Mouse (Mus musculus) gastrocnemius, postnatal 25 days (tissue): Measurements from ENCODE around the gene Ccdc121. TPM values are rescaled to one million over a fixed set of nuclear protein-coding genes. Genes with fewer than 3 reads are reported as not detected.

Experiments used
- DNase-seq: peaks from one replicate; pipeline ENCODE4 v3.0.0; 2022
- long read RNA-seq, 2 experiments: library from polyadenylated mRNA; stranded (forward); transcript quantifications; one replicate each; pipeline ENCODE4 v2.0.0; 2021
- total RNA-seq, 2 experiments: library from RNA; stranded (reverse); gene quantifications; 1 replicate in 1 of 2; 2 replicates in 1 of 2; pipeline ENCODE4 v1.2.3; 2021

The Ccdc121 gene
- total RNA-seq = not detected
- long read RNA-seq, experiment 1 = 0 reads
- long read RNA-seq, experiment 2 = 0 reads

DNA sequence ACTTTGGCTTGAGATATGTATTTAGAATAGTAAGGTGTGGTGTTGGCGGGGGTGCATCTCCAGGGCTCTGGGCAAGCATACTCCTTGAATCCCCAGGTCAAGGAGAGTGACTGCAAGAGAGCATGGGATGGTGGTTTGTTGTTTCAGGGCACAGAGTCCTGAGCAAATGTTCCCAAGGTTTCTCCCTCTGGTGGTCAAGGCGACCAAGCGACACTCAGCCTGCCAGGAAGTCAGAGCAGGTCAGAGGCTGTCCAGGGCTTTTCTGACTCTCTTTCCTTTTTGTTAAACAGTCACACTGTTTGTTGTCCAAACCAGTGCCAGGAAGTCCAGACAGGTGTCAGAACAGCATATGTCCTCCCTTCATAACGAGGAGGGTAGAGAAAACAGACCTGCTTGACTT is at the start of gene Ccdc121:
Gene Ccdc121 (minus strand): TSS at position 145 of the 400 bp plus-strand sequence.
- no peak for DNase-seq

DNA sequence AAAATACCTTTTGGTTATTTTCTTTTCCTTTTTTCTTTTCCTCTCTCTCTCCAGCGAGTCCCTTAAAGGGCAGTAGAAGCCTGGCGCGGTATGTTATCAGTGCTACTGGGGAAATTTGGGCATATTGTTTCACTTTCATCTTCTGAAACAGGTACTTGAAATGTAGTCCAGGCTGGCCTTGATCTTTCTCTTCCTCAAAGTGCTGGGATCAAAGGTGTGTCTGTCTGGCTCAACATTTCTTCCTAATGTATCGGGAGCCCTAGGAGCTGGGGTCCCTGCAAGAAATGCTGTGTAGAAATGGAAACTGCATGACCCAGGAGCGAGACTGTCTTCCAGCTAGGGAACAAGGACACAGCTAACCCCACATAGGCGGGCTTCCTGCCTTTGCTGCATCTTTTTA is 49.1 kb upstream of the Ccdc121 start:
- DNase-seq = no peak

DNA sequence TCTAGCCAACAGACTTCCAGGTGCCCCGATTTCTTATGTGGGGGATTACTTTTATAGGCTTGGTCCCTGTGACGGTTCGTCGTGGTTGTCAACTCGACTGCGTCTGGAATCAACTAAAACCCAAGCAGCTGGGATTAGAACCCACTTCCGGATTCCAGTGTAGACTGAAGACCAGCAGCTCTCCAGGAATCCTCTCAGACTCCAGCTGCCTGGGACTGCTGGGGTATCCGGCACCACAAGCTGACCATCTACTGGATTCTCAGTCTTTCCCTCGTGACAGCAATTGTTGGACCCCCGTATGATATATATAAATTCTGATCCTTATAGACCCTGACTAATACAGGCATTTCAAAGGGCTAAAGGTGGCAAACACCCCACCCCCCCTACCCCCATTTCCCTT is 48.4 kb upstream of the Ccdc121 start:
- DNase-seq = no peak

DNA sequence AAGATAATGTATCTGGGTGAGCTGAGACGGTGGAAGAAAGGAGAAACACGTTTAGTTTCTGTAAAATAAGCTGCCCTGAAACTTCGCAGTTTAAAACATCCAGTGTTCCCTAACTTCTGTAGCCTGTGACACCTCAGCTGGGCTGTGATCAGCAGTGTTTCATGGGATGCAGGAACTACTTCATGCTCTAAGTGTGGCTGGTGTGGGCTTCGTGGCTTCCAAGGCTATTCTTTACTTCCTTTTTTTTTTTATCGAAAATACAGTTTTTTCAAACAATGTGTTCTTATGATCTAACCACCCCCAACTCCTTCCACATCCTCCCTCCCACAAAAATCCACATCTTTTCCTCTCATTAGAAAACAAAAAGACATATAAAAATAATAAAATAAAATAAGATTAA is 44.2 kb upstream of the Ccdc121 start:
- no peak for DNase-seq

DNA sequence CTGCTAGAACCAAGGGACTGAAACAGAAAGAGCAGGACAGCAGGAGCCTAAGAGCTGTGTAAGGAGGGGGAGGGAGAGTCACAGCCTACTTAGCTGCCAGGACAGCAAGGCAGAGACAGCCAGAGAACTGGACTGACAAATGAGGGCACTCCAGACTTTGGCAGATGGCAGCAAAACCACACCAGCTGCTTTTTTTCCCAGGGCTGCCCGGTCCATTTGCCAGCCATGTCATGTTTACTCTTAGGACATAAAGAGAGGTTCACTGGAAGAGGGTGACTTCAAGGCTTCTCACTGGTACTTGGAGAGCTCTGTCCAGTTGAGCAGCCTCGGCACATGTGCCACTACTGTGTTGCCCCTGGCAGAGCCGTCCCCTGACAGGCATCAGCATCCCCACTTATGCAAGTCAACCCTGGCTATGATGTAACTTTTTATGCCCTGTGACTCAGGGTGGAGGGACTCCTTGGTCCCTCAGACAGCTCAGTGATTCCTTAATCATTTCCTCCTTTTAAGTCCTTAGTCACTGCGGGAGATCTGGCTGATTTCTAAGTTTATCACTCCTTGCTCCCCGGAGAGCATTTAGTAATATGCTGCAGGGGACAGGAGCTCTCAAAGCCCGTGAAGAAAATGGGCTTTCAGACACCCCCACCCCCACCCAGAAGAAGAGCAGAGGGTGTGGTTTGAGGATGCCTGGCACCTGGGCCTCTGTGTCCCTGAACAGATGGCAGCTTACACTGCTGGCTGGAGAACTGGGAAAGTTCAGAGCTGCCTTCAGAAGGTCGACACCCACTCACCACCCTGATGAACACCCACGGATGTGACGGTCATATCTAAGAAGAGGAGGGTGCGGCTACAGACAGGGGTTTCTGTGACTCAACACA is 41.5 kb upstream of the Ccdc121 start:
- DNase-seq = peak; percentile 33

DNA sequence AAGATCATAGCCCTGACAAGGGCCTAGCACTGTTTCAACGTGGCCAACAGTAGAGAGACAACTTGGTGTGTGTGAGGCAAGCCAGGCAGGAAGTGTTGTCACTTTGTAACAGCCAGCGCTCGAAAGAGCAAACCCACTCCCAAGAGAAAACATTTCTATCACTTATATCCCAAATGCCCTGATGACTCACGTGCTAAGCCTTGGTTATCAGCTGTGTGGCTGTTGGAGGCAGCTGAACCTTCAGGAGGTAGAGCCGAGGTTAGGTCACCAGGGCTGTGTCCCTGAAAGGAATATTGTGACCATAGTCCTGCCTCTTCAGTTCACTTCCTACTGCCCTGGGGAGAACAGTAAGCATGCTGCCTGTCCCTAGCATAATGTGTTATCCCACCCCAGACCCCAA is 39.6 kb upstream of the Ccdc121 start:
- DNase-seq = no peak

DNA sequence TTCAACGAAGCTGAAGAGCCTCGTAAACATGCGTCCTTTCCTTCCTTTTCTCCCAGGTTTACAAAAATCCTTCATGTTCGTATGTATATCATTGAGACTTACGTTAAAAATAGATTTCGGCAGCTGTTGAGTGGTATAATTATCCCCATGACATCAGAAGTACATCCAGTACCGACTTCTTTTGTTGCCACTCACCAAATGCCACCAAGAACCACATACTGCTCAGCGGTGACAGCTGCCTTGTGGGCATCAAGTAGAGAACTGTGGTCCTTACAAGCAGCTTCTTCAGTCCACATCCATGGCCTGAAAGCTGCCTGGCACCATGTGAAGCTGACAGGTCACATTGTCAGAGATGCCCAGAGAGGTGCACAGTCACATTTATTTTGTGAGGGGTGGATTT is 38.7 kb upstream of the Ccdc121 start:
- DNase-seq = no peak

DNA sequence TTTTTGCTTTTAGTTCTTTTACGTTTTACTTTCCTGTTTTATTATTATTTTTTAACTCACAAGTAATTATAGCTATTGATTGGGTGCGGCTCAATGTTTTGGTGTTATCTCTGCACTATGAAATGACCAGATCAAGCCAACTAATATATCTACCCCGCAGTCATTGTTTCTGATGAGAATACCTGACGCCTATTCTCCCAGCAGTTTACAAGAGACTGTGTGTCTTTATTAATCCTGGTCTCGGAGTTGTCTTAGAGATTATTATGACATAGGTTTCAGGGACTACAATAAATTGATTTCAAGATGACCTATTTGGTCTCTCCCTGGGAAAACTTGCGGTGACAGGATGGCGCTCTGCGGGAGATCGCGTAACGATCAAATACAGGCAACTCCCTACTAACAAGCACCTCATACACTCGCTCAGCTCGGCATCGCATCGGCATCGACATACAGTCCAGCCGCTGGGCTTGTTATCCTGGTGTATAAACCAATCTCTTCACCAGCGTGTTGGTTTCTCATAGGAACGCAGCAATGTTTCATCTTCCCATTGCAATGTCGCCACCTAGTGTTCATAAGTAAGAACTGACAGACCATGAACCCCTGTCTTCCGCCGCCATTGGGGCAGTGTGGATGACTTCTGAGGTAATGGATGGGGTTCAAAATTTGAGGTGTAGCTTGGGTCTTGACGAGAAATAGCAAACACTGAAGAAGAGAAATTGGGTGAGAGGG is 34.0 kb upstream of the Ccdc121 start:
- no peak for DNase-seq

DNA sequence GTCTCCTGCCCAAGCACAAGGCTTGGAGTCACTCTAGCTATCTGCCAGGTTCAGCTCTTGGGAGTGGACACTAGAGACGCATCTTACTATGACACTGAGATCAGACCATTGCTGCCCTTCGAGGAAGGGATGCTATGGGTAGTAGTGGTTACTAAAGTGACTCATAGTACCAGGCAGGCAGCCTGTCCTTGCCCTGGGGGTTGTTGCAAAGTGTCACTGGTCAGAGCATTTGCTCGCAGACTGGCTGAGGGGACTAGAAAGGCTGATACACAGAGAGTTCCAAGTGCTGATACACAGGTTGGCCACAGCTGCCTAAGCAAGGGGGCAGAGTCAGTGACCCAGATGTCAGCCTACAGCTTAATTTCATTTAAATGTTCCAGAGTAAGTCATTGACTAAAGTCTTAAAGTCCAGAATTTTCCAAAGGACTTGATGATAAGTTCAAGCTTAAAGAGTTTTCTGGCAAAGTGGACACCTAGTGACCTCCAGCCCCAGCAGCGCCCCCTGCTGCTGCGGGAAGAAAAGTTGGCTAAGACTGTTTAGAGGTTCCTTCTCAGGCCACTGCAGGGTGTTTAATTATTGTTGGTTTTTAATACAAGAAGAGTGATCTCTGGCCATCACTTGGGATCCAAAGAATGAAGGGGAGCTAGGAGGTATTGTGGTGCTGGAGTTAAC is 32.6 kb upstream of the Ccdc121 start:
- DNase-seq = no peak

DNA sequence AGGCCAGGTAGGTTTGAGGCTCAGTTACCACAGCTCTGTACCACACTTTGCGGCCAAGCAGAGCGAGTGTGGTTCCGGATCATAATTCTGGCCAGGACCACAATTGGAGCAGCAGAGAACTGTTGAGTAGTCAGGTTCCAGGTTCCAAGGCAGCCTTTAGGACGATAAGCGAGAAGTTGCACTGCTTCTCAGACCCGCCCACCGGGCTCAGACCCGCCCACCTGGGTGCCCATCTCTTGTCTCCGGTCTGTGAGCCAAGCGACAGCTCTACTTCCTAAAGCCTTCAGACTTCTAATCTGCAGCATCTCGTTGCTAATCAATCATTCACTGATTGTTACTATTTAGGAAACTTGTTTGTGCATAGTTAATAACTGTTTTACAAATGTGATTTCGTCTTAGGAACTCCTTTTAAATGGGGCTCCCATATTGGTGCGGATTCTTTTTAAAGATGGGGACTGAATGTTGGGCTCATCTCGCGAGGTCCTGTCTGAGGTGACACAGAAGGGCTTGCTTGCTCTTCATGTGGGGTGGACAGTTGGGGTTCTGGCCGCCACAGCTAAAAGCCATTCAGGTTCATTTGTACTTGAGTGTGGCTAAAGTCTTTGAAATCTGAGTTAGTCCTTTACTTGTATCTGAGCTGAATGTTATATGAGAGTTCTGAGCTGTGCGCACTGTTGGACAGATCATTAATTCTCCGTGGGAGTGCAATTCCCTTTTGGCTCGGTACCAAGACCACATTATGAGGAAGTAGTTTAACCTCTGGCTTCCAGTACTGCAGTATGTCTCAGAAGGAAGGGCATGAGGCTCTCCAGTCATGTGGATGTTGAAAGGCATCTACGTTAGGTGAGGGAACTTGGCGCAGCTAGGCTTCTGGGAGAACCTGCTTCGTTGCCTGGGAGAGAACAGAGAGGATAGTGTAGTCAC is 28.9 kb upstream of the Ccdc121 start:
- no peak for DNase-seq

DNA sequence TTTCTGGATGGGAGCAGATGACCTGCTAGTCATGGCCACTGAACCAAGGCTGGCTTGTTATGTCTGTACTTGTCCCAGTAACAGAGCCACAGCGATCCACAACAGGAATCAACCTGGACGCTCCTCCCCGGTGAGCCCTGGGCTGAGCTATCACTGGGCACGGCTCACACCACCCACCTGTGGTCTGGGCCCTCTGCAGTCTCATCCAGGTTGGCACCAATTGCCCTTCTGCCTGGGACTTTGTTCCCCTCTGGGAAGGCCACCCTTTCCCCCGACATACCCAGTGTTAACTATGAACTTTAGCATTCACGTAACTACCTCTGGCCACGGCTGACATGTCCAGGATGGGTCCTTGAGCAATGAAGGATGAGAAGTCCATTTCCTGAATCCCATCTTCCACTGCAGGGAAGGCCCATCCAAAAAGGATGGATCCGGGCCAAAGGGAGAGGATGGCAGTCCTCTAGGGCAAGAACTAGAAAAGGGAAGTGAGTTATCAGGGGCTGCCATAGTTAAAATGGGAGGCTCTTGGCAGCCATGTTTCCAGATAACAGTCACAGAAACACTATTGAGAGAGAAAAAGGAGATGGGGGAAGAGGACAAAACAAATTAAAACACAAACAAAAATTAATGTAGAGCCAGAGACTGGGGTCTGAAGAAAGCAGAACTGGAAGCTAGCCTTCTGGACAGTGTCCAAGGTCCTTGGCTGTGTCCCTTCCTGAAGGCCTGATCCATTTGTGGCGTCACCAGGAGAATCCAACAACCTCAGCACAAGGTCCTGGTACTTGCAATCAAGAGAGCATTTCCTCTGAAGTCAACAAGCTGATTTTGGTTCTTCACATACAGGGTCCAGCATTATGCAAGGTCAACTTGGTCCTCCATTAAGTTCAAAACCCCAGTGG is 26.6 kb upstream of the Ccdc121 start:
- DNase-seq = no peak

DNA sequence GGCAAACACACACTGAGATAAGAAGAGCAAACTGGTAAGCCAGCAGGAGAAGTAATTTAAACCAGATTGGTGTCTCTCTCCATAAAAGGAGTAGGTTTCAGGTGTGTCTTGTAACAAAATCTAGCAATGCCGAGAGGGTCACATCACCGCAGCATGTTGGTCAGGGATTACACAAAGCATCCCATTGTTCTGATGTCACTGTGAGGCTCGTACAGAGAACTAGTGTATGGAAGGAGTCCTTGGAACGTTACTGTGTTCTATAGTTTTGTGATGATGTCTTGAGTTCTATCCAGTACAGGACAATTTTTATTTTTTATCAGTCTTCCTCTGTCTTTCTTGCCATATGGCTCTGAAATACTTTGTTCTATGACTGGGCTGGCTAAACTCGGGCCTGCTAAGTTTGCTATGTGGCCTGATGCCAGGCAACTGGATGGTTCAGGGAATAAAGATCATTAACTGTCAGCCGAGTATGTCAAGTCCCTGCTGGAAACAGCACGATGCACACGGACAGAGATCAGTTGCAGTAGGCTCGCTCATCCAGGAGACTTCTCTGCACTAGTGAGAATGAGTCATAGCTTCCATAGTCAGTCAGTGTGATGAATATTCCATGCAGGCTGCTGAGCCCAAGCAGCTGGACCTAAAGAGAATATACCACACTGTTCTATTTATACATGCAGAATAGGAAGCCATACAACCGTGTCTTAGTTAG is 24.1 kb upstream of the Ccdc121 start:
- no peak for DNase-seq

DNA sequence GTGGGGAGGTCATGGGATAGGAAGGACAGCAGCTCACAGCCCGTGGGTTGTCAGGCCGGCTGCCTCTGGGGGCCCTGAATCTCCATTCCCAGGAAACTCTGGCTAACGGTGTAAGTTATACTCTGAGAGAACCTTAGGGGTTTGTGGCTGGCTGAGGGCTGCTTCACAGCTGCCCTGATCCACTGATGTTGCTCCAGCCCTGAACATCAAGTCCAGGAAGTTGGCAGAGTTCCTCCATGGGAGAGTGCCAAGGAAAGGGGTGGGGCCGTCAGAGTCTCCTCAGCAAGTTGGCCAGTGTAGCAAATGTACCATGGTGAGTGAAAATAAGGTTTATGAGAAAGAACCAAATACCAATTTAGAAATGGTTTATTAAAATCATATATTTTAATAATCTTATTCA is 18.1 kb upstream of the Ccdc121 start:
- DNase-seq = peak; percentile 82

DNA sequence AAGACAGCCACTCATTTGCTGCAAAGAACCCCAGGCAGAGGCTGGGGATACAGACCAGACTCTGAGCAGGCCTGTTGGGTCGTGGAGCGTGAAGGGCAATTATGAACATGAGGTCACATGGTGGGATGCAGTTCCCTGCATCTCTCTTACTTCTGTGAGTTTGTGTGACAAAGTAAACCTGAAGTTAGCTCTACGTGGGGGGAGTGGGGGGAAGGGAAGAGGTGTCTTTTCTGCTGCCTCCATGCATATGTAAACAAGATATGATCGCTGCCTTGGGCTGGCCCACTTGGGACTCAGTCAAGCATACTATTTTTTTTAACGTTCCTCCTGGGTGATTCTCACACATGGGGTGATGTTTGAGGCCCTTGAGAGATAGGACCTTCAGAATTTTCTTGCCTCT is 14.7 kb upstream of the Ccdc121 start:
- DNase-seq = no peak

DNA sequence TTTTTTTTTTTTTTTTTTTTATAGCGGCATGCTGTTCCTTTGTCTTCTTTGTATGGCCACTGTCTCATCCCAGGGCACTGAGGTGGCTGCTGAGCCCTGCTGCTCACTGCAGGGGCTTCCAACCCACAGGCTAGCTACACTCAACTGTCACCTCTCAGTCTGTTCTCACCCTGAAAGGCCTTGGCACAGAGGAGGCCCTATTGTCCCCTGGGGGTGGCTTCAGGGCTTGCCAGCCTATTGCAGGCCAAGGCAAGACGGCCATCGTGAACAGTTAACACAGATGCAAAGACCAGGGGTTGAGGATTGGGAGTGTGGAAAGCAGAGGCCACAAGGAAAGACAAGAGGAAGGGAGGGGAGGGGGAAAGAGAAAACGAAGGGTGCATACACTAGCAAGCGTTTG is 12.6 kb upstream of the Ccdc121 start:
- no peak for DNase-seq

DNA sequence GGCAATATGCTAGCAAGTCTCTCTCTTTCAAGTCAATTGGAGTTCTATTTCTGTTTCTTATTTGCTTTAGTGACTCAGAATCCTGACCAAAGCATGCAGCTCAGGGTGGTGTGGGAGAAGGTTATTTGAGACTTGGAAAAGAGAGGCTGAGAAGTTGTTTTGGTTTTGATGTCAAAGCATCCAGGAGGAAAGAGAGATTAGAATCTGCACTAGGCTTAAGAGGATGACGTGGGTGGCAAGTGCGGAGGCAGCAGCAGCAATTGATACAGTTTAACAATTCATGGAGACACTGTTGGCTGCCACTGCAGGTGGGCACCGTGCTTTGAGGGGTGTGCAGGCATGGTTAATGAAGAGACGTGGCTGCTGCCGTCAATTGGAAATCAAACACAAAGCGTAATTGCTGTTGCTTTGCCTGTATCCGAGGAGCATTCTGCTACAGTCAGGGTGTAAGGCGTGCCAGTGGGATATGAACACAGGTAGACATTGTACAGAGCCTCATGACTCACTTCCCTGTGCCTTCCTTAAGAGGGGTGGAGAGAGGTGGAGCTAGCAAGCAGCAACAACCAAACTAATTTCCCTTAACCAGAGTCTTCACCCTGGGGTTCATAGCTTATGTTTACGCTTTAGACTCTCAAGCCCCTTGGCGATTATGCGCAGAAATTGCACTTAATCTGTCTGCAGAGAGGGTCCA is 10.3 kb upstream of the Ccdc121 start:
- no peak for DNase-seq

DNA sequence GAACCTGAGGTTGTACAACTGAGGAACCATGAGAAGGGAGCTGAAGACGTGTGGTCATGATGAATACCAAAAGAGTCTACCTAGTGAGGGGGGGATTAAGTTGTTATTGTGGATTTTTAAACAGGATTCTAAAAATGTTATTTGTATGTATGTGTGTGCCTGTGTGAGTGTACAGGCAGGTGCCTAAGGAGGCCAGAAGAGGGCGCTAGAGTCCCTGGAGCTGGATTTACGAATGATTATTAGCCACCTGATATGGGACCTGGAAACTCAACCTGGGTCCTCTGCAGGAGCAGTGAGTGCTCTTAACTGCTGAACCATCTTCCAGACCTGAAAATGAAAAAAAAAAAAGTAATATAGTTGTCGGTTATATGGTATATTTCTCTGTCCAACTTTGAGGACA is 7.9 kb upstream of the Ccdc121 start:
- DNase-seq = no peak

DNA sequence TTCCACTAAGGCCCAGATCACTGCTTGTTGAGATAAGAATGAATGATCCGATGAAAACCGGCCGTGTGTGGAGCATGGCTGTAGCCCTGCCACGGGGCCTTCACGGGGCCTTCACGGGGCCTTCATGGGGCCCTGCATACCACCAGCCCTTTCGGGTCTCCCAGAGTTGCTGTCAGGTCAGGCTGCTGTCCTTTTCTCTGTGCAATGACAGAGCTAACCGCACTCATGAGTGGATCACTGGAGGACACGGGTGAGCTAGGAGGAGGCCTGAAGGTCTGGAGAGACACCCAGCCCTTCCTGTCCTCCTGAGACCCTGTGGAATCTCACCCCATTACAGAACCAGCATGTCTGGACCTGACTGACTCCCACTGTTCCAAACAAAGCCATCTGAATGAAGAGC is 6.8 kb upstream of the Ccdc121 start:
- no peak for DNase-seq

DNA sequence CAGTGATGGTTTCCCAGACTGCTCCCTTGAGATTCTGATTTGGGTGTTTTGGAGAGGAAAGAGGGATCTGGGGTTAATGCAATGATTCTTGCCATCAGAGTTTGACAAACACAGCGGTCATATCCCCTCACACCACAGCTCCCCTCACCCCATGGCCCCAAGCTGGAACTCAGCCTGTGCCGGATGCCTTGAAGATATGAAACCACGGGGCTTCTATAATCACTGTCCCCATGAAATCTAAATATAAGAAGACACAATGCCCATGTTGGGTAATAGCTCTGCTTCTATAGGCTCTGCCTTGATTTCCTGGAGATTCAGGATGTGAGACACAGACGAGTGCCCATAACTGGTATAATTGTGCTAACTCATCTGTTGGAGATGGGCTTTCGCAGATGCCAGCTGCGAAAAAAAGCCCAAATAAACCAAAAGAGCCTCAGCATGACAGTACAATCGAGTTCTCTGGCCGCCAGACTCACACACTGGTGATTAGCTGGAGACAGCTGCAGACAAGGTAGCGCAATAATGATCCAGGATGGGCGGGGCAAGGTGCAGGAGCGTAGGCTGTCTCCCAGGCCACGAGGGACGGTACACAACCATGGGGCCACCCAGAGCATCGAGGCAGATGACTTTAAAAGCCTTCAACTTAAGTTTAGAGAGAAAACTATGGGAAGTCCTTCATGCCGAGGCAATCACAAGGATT is 1.3 kb upstream of the Ccdc121 start:
- DNase-seq = no peak
